Mouse (Mus musculus) hematopoietic multipotent progenitor cell, adult 10-12 weeks (in vitro differentiated cells): ENCODE measurements around the gene Olfr376. TPM values are rescaled to one million over a fixed set of nuclear protein-coding genes. Genes with fewer than 3 reads are reported as not detected.

Experiments used
- polyA plus RNA-seq: library from polyadenylated mRNA; stranded (reverse); fragments of >175 nt; gene quantifications from 2 replicates; pipeline ENCODE4 v1.2.3, GENCODE M21; 2012; ENCODE audit warnings: low replicate concordance

Gene Olfr376
- not detected in 2 replicates for polyA plus RNA-seq

DNA sequence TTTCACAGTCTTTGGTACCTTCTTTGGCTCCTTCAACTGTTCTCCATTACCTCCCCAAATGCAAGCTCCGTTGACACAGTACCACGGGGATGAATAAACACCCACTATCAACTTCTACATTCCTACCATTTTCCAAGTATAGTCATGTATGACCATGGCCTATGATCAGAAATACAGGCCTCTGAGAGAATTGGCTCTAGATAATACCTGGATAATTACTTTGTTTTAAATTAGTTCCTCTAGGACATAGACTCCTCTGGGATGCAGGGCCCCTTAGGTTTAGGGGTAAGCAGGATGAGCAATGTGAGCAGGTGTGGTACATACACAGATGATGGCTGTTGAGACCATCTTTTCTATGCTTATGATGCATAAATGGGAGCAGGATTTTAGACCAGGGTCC, at the start of gene Olfr376:
Gene Olfr376 (plus strand): TSS at position 301 of the 400 bp plus-strand sequence.

DNA sequence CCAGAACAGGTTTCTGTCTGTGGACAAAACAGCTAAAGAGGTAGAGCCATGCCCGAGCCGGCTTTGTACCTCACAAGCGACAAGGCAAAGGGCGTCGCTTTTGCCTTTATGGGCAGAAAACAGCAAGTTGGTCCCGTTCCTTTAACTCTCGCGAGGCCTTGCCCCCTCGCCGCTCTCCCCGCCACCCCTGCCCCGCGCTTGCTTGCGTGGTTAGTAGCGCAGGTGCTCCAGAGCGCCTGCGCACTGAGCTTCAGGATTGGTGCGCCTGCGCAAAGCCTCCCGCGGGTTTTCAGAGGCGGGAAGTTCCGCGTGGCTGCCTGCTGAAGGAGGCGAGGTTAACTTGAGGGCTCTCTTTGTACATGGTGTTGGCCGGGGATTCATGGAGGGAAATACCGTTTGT, 41.6 kb upstream of the Olfr376 start, which contains the start of the genes Aspa, Gm49340 and Spata22:
Gene Aspa (minus strand): TSS at position 155 of the 400 bp plus-strand sequence.
Gene Gm49340 (plus strand): TSS at position 300 of the 400 bp plus-strand sequence.
Gene Spata22 (plus strand): TSS at position 300 of the 400 bp plus-strand sequence.

DNA sequence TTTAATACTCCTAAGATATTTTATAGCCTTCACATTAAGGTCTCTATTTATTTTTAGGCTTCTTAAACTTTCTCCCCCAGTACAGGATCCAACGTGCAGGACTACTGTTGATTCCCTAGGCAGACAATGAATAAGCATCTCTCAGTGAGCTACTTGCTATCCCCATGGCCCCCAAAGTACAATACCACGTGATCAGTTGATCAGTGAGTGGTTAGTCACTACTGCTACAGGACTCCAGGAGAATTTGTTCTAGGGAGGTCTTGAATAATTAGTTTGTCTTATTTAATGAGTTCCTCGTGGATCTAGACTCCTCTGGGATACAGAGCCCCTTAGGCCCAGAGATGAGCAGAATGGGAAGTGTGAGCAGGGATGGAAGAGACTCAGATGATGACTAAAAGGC, 20.6 kb upstream of the Olfr376 start, which contains the start of gene Olfr20:
Gene Olfr20 (plus strand): TSS at position 301 of the 400 bp plus-strand sequence.

DNA sequence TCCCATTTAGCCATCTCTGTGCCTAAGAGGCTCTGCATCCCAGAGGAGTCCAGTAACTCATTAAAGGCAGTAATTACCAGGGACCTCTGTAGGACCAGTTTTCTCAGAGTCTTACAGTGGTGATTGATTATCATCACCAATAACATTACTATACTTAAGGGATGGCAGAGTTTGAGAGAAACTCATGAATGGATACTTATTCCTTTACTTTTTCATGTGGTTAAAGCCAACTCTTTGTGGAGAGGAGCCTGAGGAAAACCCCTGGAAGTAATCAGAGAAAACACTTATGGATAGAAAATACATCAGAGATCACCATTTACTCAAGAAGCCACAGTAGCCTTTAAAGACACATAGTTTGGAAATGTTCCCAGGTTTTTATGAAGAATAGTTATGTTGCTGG, 28.5 kb downstream of the Olfr376 start, which contains the start of gene Olfr1:
Gene Olfr1 (minus strand): TSS at position 101 of the 400 bp plus-strand sequence.

Other genes with a start within 250 kb of the Olfr376 start
- 5.5 and 8.6 TPM in 2 replicates for gene Haspin, start 233.0 kb upstream of the Olfr376 start, polyA plus RNA-seq
- gene P2rx5, start 210.8 kb upstream of the Olfr376 start, polyA plus RNA-seq, result 0.06 and 0.07 TPM in 2 replicates
- 149 and 201 TPM in 2 replicates for gene Emc6, start 194.2 kb upstream of the Olfr376 start, polyA plus RNA-seq
- 3.0 and 9.9 TPM in 2 replicates for gene Tax1bp3, start 194.2 kb upstream of the Olfr376 start, polyA plus RNA-seq
- gene Ctns, start 172.2 kb upstream of the Olfr376 start, polyA plus RNA-seq, result 2.1 and 10.2 TPM in 2 replicates
- 1.7 and 1.9 TPM in 2 replicates for gene Shpk, start 171.8 kb upstream of the Olfr376 start, polyA plus RNA-seq
- gene Trpv1, start 137.0 kb upstream of the Olfr376 start, polyA plus RNA-seq, result not detected in 2 replicates
- not detected in 2 replicates for gene Trpv3, start 103.9 kb upstream of the Olfr376 start, polyA plus RNA-seq
- 0.11 TPM in 1 of 2 replicates, not detected in the other for gene Aspa, start 41.6 kb upstream of the Olfr376 start, polyA plus RNA-seq
- gene Gm49340, start 41.5 kb upstream of the Olfr376 start, polyA plus RNA-seq, result not detected in 2 replicates
- gene Spata22, start 41.5 kb upstream of the Olfr376 start, polyA plus RNA-seq, result not detected in 2 replicates
- not detected in 2 replicates for gene Olfr20, start 20.5 kb upstream of the Olfr376 start, polyA plus RNA-seq
- not detected in 2 replicates for gene Olfr1, start 28.4 kb downstream of the Olfr376 start, polyA plus RNA-seq
- gene Olfr378, start 57.2 kb downstream of the Olfr376 start, polyA plus RNA-seq, result not detected in 2 replicates
- gene Olfr380, start 86.3 kb downstream of the Olfr376 start, polyA plus RNA-seq, result 0.15 TPM in 1 of 2 replicates, not detected in the other
- not detected in 2 replicates for gene Olfr381, start 120.4 kb downstream of the Olfr376 start, polyA plus RNA-seq
- gene Olfr382, start 146.0 kb downstream of the Olfr376 start, polyA plus RNA-seq, result not detected in 2 replicates
- gene Olfr385, start 221.8 kb downstream of the Olfr376 start, polyA plus RNA-seq, result not detected in 2 replicates
- gene Olfr384, start 227.3 kb downstream of the Olfr376 start, polyA plus RNA-seq, result not detected in 2 replicates